Mouse (Mus musculus) yolk sac, embryonic 10.5 days (tissue): Measurements from ENCODE around the gene Gm49661.

Experiments used
- DNase-seq: peaks from one replicate; pipeline ENCODE4 v3.0.0-alpha.2; 2017; ENCODE audit warnings: low spot score

Gm49661 gene

GRCm38 (mm10) chr8:84967532-84968304 lies 1.5 kb downstream of the Gm49661 start:
- no peak for DNase-seq

DNA sequence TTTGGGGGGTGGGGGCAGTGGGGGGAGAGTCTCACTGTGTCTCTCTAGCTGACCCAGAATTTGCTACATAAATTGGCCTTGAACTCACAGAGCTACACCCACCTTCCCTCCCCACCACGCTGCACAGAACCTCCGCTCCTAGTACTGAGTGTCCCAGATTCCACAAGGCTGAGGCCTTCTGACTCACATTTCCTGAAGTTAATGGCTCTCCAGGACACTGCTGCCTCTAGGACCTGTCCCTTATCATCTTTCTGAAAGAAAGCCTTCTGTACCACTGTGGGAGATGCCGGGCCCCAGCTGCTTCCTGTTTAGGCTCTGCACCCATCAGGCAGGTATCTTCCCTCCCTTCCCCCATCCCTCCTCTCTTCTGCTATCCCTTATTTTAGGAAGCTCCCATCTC lies 2.6 kb downstream of the Gm49661 start:
- no peak for DNase-seq

GRCm38 (mm10) chr8:84965731-84966291 lies 3.4 kb downstream of the Gm49661 start:
- DNase-seq = peak; percentile 96

DNA sequence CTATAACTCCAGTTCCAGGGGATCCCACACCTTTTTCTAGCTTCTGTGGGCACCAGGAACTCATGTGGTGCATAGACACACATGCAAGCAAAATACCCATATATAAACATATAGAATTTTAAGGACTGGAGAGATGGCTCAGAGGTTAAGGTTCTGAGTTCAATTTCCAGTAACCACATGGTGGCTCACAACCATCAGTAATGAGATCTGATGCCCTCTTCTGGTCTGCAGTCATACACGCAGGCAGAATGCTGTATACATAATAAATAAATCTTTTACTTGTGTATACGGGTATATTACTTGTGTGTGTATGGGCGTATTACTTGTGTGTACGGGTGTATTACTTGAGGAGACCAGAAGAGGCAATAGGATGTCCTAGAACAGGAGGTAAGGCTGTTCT lies 5.3 kb downstream of the Gm49661 start:
- DNase-seq = no peak

GRCm38 (mm10) chr8:84959811-84960210 lies 9.4 kb downstream of the Gm49661 start:
- no peak for DNase-seq

GRCm38 (mm10) chr8:84956768-84957167 lies 12.5 kb downstream of the Gm49661 start:
- no peak for DNase-seq

- no peak for DNase-seq
Observed at GRCm38 (mm10) chr8:84952612-84953255, 16.5 kb downstream of the Gm49661 start.

GRCm38 (mm10) chr8:84949753-84950152 lies 19.5 kb downstream of the Gm49661 start:
- no peak for DNase-seq

- peak; percentile 50 for DNase-seq
Observed at GRCm38 (mm10) chr8:84947241-84947545, 22.0 kb downstream of the Gm49661 start.

DNA sequence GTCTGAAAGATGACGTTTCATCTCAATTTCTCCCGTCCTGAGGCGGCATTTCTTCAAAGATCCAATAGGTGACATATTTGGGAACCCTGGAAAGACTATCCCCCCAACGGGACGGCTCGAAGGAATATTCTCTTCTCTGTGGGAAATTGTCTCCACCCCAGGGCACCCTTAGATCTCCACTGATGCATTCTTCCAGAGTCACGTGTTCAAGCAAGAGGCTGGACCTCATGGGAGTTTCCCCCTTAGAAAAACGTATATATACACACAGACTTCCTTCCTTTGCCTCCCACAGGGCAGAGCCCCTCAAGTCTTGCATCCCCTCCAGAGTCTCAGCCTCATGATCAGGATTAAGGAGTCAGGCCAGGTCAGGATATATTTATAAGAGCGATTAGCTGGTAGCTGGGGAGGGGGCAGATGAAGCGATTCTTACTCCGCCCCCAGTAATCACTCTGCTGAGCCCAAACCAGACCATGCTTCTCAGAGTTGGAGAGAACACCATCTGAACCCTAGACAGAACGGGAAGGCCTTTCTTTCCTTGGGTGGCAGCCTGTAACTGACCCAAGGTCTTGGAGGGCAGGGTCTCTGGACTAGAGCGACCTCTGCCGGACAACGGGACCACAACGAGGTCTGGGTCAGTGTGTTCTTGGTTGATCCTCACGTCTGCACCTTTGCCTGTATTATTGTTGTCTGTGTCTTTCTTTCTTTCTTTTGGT lies 22.5 kb downstream of the Gm49661 start, which contains the start of gene Rtbdn:
Rtbdn (plus strand) TSS at position 464 of the 713 bp plus-strand sequence.
- DNase-seq = no peak

- no peak for DNase-seq
Observed at GRCm38 (mm10) chr8:84945633-84946527, 23.4 kb downstream of the Gm49661 start.

GRCm38 (mm10) chr8:84945235-84945632 lies 24.0 kb downstream of the Gm49661 start:
- no peak for DNase-seq

- no peak for DNase-seq
Observed at GRCm38 (mm10) chr8:84944478-84945160, 24.6 kb downstream of the Gm49661 start.

GRCm38 (mm10) chr8:84943699-84944098 lies 25.5 kb downstream of the Gm49661 start:
- no peak for DNase-seq

- DNase-seq = no peak
Observed at GRCm38 (mm10) chr8:84937620-84938485, 31.4 kb downstream of the Gm49661 start.

DNA sequence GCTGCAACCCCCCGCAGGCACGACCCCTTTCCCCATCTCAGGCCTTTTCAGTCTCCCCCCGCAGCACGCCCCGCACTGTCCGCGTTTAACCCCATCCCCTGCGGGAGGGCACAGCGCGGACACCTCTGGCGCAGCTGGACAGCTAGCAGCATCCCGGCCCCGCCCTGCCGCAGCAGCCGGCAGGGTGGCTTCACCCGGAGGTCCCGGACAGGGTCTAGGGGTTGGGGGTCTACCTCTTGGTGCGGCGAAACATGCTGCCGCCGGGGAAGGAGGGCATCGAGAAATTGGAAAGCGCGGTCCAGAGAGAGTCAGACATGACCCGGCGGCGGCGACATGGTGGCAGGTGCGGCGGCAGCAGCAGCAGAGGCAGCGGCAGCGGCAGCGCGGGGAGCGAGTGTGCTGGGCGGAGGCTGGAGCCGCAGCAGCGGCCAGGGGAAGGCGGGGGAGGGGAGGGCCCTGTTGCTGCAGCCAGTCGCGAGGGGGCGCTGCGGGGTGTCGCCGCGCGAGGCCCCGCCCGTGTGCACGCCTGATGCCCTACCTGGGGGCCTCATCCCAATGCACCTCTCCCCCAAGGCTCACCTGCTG lies 32.2 kb downstream of the Gm49661 start, which contains the start of gene Mast1:
Mast1 (minus strand) TSS at position 398 of the 585 bp plus-strand sequence.
- DNase-seq = peak; percentile 42

- no peak for DNase-seq
Observed at GRCm38 (mm10) chr8:84936041-84936961, 32.9 kb downstream of the Gm49661 start.

GRCm38 (mm10) chr8:84935489-84935888 lies 33.7 kb downstream of the Gm49661 start:
- DNase-seq = no peak
